Comparison of ENCODE assay signal across 27 mouse cellular contexts in genomic region chr4:121023464-121023863, GRCm38 (mm10). TPM values are rescaled to one million over a fixed set of nuclear protein-coding genes. Genes with fewer than 3 reads are reported as not detected.
"Had no signal": no experiment of that assay in that cellular context is flagged by ENCODE, and none has a peak within 500 bp of the region (broad histone marks: within the 10 kb centered on the region; RNA-seq: fewer than 3 reads in every experiment).

No protein-coding gene starts in this region.

- H3K27ac ChIP-seq: left cerebral cortex, adult 2 months; limb, embryonic 10.5 days; limb, embryonic 12.5 days; limb, embryonic 13.5 days; limb, embryonic 15.5 days; liver, embryonic 13.5 days; liver, embryonic 14.5 days; lung, embryonic 15.5 days; macrophage; midbrain, embryonic 10.5 days; midbrain, embryonic 12.5 days; midbrain, embryonic 13.5 days; midbrain, embryonic 15.5 days; neural tube, embryonic 12.5 days had no signal

- H3K27me3 ChIP-seq: limb, embryonic 12.5 days; limb, embryonic 13.5 days; limb, embryonic 15.5 days; liver, embryonic 13.5 days; lung, embryonic 15.5 days; midbrain, embryonic 13.5 days; midbrain, embryonic 15.5 days; neural tube, embryonic 12.5 days had no signal

- H3K9me3 ChIP-seq: limb, embryonic 10.5 days; limb, embryonic 12.5 days; limb, embryonic 13.5 days; limb, embryonic 15.5 days; liver, embryonic 13.5 days; liver, embryonic 15.5 days; lung, embryonic 15.5 days; megakaryocyte, embryonic 14.5 days; midbrain, embryonic 10.5 days; midbrain, embryonic 12.5 days; midbrain, embryonic 13.5 days; midbrain, embryonic 15.5 days; neural tube, embryonic 12.5 days had no signal

- H3K36me3 ChIP-seq: limb, embryonic 10.5 days; limb, embryonic 12.5 days; limb, embryonic 13.5 days; limb, embryonic 15.5 days; liver, embryonic 13.5 days; liver, embryonic 15.5 days; lung, embryonic 15.5 days; midbrain, embryonic 10.5 days; midbrain, embryonic 12.5 days; midbrain, embryonic 13.5 days; midbrain, embryonic 15.5 days; neural tube, embryonic 12.5 days had no signal

- H3K4me1 ChIP-seq: limb, embryonic 10.5 days; limb, embryonic 12.5 days; limb, embryonic 13.5 days; limb, embryonic 15.5 days; lung, embryonic 15.5 days; midbrain, embryonic 12.5 days; midbrain, embryonic 13.5 days; midbrain, embryonic 15.5 days; neural tube, embryonic 12.5 days had no signal

- H3K4me3 ChIP-seq: left cerebral cortex, adult 2 months; limb, embryonic 10.5 days; limb, embryonic 12.5 days; limb, embryonic 13.5 days; limb, embryonic 15.5 days; liver, embryonic 13.5 days; liver, embryonic 15.5 days; lung, embryonic 15.5 days; megakaryocyte, embryonic 14.5 days; midbrain, embryonic 10.5 days; midbrain, embryonic 12.5 days; midbrain, embryonic 13.5 days; midbrain, embryonic 15.5 days; myocyte; neural tube, embryonic 12.5 days had no signal

- ATAC-seq: midbrain, embryonic 13.5 days; midbrain, embryonic 15.5 days; midbrain, embryonic 16.5 days had no signal

- H3K9ac ChIP-seq: limb, embryonic 12.5 days; limb, embryonic 13.5 days; limb, embryonic 15.5 days; liver, embryonic 13.5 days; liver, embryonic 14.5 days; liver, embryonic 15.5 days; lung, embryonic 14.5 days; lung, embryonic 15.5 days; midbrain, embryonic 12.5 days; midbrain, embryonic 13.5 days; midbrain, embryonic 15.5 days; neural tube, embryonic 12.5 days had no signal

- H3K4me2 ChIP-seq: limb, embryonic 12.5 days; limb, embryonic 13.5 days; limb, embryonic 15.5 days; liver, embryonic 11.5 days; liver, embryonic 13.5 days; liver, embryonic 15.5 days; lung, embryonic 14.5 days; lung, embryonic 15.5 days; midbrain, embryonic 11.5 days; midbrain, embryonic 12.5 days; midbrain, embryonic 13.5 days; midbrain, embryonic 15.5 days; neural tube, embryonic 12.5 days had no signal

- DNase-seq: left cerebral cortex, postnatal 4 days; liver, embryonic 13.5 days; midbrain, embryonic 14.5 days had no signal

RNA-seq across cellular contexts. Expression of gene Col9a2, which starts 15.7 kb away (rescaled TPM):
- total RNA-seq: megakaryocyte progenitor cell, adult 5-6 weeks; megakaryocyte, adult 5-6 weeks; megakaryocyte-erythroid progenitor cell, adult 5-6 weeks; monocyte, adult 5-6 weeks had no signal
- polyA plus RNA-seq: myocyte had no signal
